Mouse (Mus musculus): Measurements from ENCODE around the gene Gtf2i. TPM values are rescaled to one million over a fixed set of nuclear protein-coding genes. Genes with fewer than 3 reads are reported as not detected.
A peak's percentile ranks its signal among the peaks of the same experiment; 100 is the strongest.
"Not testable (repeated sequence)": the region's sequence is repeated elsewhere in the genome, so short reads cannot be mapped to it uniquely, and the experiment has no call there.

Gtf2i gene
- 100 to 1,000 TPM; 131 to 156 TPM for total RNA-seq (2021)
- long read RNA-seq, experiment 1, full-length matches to known transcripts: 48 of 221 reads
- long read RNA-seq, experiment 1, partial matches to known transcripts: 80 of 221 reads
- long read RNA-seq, experiment 1, other reads (novel, unspliced or antisense): 93 of 221 reads
- long read RNA-seq, experiment 2, full-length matches to known transcripts: 32 of 169 reads
- long read RNA-seq, experiment 2, partial matches to known transcripts: 67 of 169 reads
- long read RNA-seq, experiment 2, other reads (novel, unspliced or antisense): 70 of 169 reads

- peak; percentile 89 for DNase-seq
Measured at GRCm38 (mm10) chr5:134314688-134315622, at the start of gene Gtf2i. Gene Gtf2i (minus strand): TSS chr5:134314760.

- no peak for DNase-seq
Measured at GRCm38 (mm10) chr5:134359101-134359500, 44.5 kb upstream of the Gtf2i start.

- DNase-seq: not testable (repeated sequence)
Measured at GRCm38 (mm10) chr5:134355372-134355771, 40.8 kb upstream of the Gtf2i start.

GRCm38 (mm10) chr5:134353117-134353516 is 38.6 kb upstream of the Gtf2i start:
- no peak for DNase-seq

GRCm38 (mm10) chr5:134352527-134353001 is 38.0 kb upstream of the Gtf2i start:
- DNase-seq: peak; percentile 27

GRCm38 (mm10) chr5:134350660-134351059 is 36.1 kb upstream of the Gtf2i start:
- DNase-seq: peak; percentile 53

GRCm38 (mm10) chr5:134347066-134347465 is 32.5 kb upstream of the Gtf2i start:
- no peak for DNase-seq

- DNase-seq: peak; percentile 20
Measured at GRCm38 (mm10) chr5:134345449-134345848, 30.9 kb upstream of the Gtf2i start.

- DNase-seq: no peak
Measured at GRCm38 (mm10) chr5:134344076-134344475, 29.5 kb upstream of the Gtf2i start.

GRCm38 (mm10) chr5:134343530-134343929 is 29.0 kb upstream of the Gtf2i start:
- not testable (repeated sequence) for DNase-seq

GRCm38 (mm10) chr5:134342503-134343205 is 28.1 kb upstream of the Gtf2i start:
- peak; percentile 19 for DNase-seq

GRCm38 (mm10) chr5:134341721-134342120 is 27.2 kb upstream of the Gtf2i start:
- no peak for DNase-seq

- no peak for DNase-seq
Measured at GRCm38 (mm10) chr5:134341321-134341720, 26.8 kb upstream of the Gtf2i start.

GRCm38 (mm10) chr5:134340101-134340522 is 25.6 kb upstream of the Gtf2i start:
- no peak for DNase-seq

- not testable (repeated sequence) for DNase-seq
Measured at GRCm38 (mm10) chr5:134337012-134337411, 22.5 kb upstream of the Gtf2i start.

GRCm38 (mm10) chr5:134332743-134333142 is 18.2 kb upstream of the Gtf2i start:
- DNase-seq: no peak

- no peak for DNase-seq
Measured at GRCm38 (mm10) chr5:134330082-134330481, 15.5 kb upstream of the Gtf2i start.

- no peak for DNase-seq
Measured at GRCm38 (mm10) chr5:134329311-134329710, 14.8 kb upstream of the Gtf2i start.

- no peak for DNase-seq
Measured at GRCm38 (mm10) chr5:134328482-134329001, 14.0 kb upstream of the Gtf2i start.

- DNase-seq: no peak
Measured at GRCm38 (mm10) chr5:134325856-134326566, 11.5 kb upstream of the Gtf2i start.

- DNase-seq: no peak
Measured at GRCm38 (mm10) chr5:134323869-134324268, 9.3 kb upstream of the Gtf2i start.
